Mouse (Mus musculus) forebrain, embryonic 12.5 days (tissue): Measurements from ENCODE around the gene Rp9. TPM values are rescaled to one million over a fixed set of nuclear protein-coding genes. Genes with fewer than 3 reads are reported as not detected.

Experiments used
- ATAC-seq: fragments of 200-750 bp; cut with Nextera tagmentation; 2 replicates; pipeline ENCODE4 v1.8.0; 2017; ENCODE audit warnings: moderate TSS enrichment; ENCODE audit not compliant: low FRiP score
- H3K27ac ChIP-seq: fragments of 300-500 bp; sonication (generic); 2 replicates; pipeline ENCODE4 v1.5.1; 2016; ENCODE audit warnings: mild to moderate bottlenecking
- H3K27me3 ChIP-seq: fragments of 300-500 bp; sonication (generic); 2 replicates; pipeline ENCODE4 v1.6.1; 2016; ENCODE audit warnings: mild to moderate bottlenecking
- H3K36me3 ChIP-seq: fragments of 300-500 bp; sonication (generic); replicated peaks from 2 replicates; pipeline ENCODE4 v1.6.1; 2016; ENCODE audit warnings: mild to moderate bottlenecking
- H3K4me1 ChIP-seq: fragments of 300-500 bp; sonication (generic); 2 replicates; pipeline ENCODE4 v1.6.1; 2016
- H3K4me2 ChIP-seq: fragments of 300-500 bp; sonication (generic); 2 replicates; pipeline ENCODE4 v1.6.1; 2016; ENCODE audit warnings: mild to moderate bottlenecking, moderate library complexity
- H3K4me3 ChIP-seq: fragments of 300-500 bp; sonication (generic); replicated peaks from 2 replicates; pipeline ENCODE4 v1.5.1; 2016; ENCODE audit warnings: mild to moderate bottlenecking
- H3K9ac ChIP-seq: fragments of 300-500 bp; sonication (generic); 2 replicates; pipeline ENCODE4 v1.6.1; 2016; ENCODE audit warnings: mild to moderate bottlenecking
- H3K9me3 ChIP-seq: fragments of 300-500 bp; sonication (generic); 2 replicates; pipeline ENCODE4 v1.6.1; 2016
- WGBS: fragments of 180-500 bp; shearing (Covaris S2); methylation state at CpG from one replicate; pipeline ENCODE4 v1.1.7; 2016; 5-methylcytosine and 5-hydroxymethylcytosine counted together
- polyA plus RNA-seq: library from polyadenylated mRNA; unstranded; fragments of >200 nt; fragmentation: Nextera tagmentation; extraction: Ambion mirVana; gene quantifications from 2 replicates; pipeline ENCODE4 v1.2.1, GENCODE M21; 2016

Rp9 gene
- polyA plus RNA-seq, 1 experiment from 2014 or later: 63.2 TPM

GRCm38 (mm10) chr9:22385890-22386289 is 83.7 kb downstream of the Rp9 start:
- H3K36me3 ChIP-seq: peaks cover 21% of the 10 kb centered on the region
- H3K4me3 ChIP-seq: no peak overlapping the region
- 73% methylated on average over 2 of the region's 2 CpGs for WGBS

GRCm38 (mm10) chr9:22376086-22376485 is 93.5 kb downstream of the Rp9 start:
- Histone ChIP-seq H3K36me3 (peaks cover 85% of the 10 kb centered on the region), H3K9me3 (no peaks in the 10 kb centered on the region), H3K27me3 (no peaks in the 10 kb centered on the region), H3K27ac (no peak overlapping the region), H3K4me1 (no peaks in the 10 kb centered on the region), H3K9ac (no peak overlapping the region), H3K4me2 (no peak overlapping the region), H3K4me3 (no peak overlapping the region)
- WGBS: 87% methylated on average over 5 of the region's 5 CpGs
- ATAC-seq: no peak

More at GRCm38 (mm10) chr9:22385890-22386289, 83.7 kb downstream of the Rp9 start:
- ATAC-seq: no peak
- Histone ChIP-seq H3K9ac (no peak overlapping the region), H3K4me2 (no peak overlapping the region), H3K27ac (no peak overlapping the region), H3K9me3 (no peaks in the 10 kb centered on the region), H3K4me1 (peaks cover 17% of the 10 kb centered on the region), H3K27me3 (no peaks in the 10 kb centered on the region)

- Histone ChIP-seq H3K4me3 (no peak overlapping the region), H3K4me2 (no peak overlapping the region), H3K9me3 (no peaks in the 10 kb centered on the region), H3K27ac (no peak overlapping the region), H3K27me3 (no peaks in the 10 kb centered on the region), H3K36me3 (peaks cover 82% of the 10 kb centered on the region), H3K4me1 (no peaks in the 10 kb centered on the region), H3K9ac (no peak overlapping the region)
- 97% methylated on average over 4 of the region's 4 CpGs for WGBS
- ATAC-seq: no peak
Measured at GRCm38 (mm10) chr9:22372760-22373159, 96.8 kb downstream of the Rp9 start.

- H3K4me2 ChIP-seq: no peak overlapping the region
- H3K9ac ChIP-seq: no peak overlapping the region
- H3K27me3 ChIP-seq: no peaks in the 10 kb centered on the region
- no peak overlapping the region for H3K4me3 ChIP-seq
- no peak for ATAC-seq
- 86% methylated on average over 6 of the region's 6 CpGs for WGBS
- no peaks in the 10 kb centered on the region for H3K4me1 ChIP-seq
- H3K9me3 ChIP-seq: no peaks in the 10 kb centered on the region
- H3K36me3 ChIP-seq: peaks cover 84% of the 10 kb centered on the region
- no peak overlapping the region for H3K27ac ChIP-seq
Measured at GRCm38 (mm10) chr9:22368030-22368429, 101.5 kb downstream of the Rp9 start.

- ATAC-seq: no peak
- H3K9ac ChIP-seq: no peak overlapping the region
- H3K4me3 ChIP-seq: no peak overlapping the region
- peaks cover 82% of the 10 kb centered on the region for H3K36me3 ChIP-seq
- H3K27me3 ChIP-seq: no peaks in the 10 kb centered on the region
- WGBS: 97% methylated on average over 10 of the region's 10 CpGs
- H3K27ac ChIP-seq: no peak overlapping the region; the same call in 1 of the 2 replicates
- no peaks in the 10 kb centered on the region for H3K4me1 ChIP-seq
- H3K4me2 ChIP-seq: no peak overlapping the region
- H3K9me3 ChIP-seq: no peaks in the 10 kb centered on the region
Measured at GRCm38 (mm10) chr9:22366621-22367020, 102.9 kb downstream of the Rp9 start.

- H3K9me3 ChIP-seq: no peaks in the 10 kb centered on the region
- ATAC-seq: no peak
- no peak overlapping the region for H3K4me2 ChIP-seq
- no peak overlapping the region for H3K9ac ChIP-seq
- WGBS: 99% methylated on average over 2 of the region's 2 CpGs
- H3K27me3 ChIP-seq: no peaks in the 10 kb centered on the region
- peaks cover 80% of the 10 kb centered on the region for H3K36me3 ChIP-seq
- H3K27ac ChIP-seq: no peak overlapping the region
- no peaks in the 10 kb centered on the region for H3K4me1 ChIP-seq
- no peak overlapping the region for H3K4me3 ChIP-seq
Measured at GRCm38 (mm10) chr9:22366221-22366620, 103.3 kb downstream of the Rp9 start.

Other genes with a start within 250 kb of the Rp9 start
- gene Zfp809, start 244.0 kb downstream of the Rp9 start, polyA plus RNA-seq: 10.1 and 11.3 TPM in 2 replicates
- gene Zfp599, start 209.8 kb downstream of the Rp9 start, polyA plus RNA-seq: 7.7 and 8.3 TPM in 2 replicates
- 35.7 and 36.8 TPM in 2 replicates for gene Zfp810, start 162.1 kb downstream of the Rp9 start, polyA plus RNA-seq
- 36.8 and 41.1 TPM in 2 replicates for gene Anln, start 80.6 kb downstream of the Rp9 start, polyA plus RNA-seq
- 10.2 and 12.1 TPM in 2 replicates for gene 9530077C05Rik, start 58.2 kb downstream of the Rp9 start, polyA plus RNA-seq
- gene Gm17545, start 15.5 kb downstream of the Rp9 start, polyA plus RNA-seq: not detected in 2 replicates
- 20.0 and 20.4 TPM in 2 replicates for gene Bbs9, start 6.0 kb upstream of the Rp9 start, polyA plus RNA-seq